Mouse (Mus musculus): ENCODE data around the gene Gm4792.

- TF ChIP-seq CTCF (IDR thresholded peaks at IDR 0.05; ENCODE audit: control insufficient read depth, insufficient read depth, insufficient replicate concordance, low read depth, low read length) (no peak), POLR2A (IDR thresholded peaks at IDR 0.05; ENCODE audit: control insufficient read depth, low read depth, low read length) (no peak)
Observed at GRCm38 (mm10) chr10:94342256-94342655, 43.8 kb upstream of the Gm4792 start.

Data from testis, adult 2 months (tissue).